In the genomic region with DNA sequence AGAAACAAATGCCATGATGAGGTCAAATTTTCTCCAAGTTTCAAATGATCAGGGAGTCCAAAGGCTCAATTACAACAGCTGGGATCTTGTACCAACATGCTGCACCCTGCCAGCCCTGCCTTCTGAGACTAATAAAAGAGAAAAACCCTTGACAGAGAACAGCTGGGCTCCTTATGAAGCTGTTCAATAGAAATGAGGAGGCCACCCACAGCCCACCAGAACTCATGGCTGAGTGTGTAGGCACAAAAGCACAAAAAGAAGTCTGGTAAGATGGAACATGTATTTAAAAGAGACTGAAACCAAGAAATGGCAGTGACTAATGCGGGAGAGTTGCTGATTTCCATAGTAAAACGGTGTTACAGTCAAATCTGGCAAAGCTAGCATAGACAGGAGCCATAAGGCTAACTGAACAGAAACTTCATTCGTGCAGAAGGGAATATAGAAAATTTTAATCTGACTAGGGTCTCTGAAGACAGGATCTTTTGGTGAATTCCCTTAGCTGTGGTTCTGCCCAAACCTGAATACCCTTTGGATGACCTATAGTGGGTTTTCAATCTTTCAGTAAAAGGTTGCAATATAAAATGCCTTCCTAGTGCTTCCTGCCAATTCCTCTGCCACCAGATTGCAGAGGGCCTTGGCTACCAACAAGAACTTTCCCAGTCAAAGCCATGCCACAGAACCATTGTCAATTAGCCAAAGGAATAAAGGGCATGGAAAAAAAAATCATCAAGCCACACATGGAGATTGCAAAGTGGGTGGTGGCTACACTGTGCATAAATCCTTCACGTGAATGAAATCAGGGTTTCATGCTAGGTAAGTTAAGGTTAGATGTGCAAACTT, we compare ENCODE assay signal across 8 mouse cellular contexts.
DNase-seq lines count a peak whose midpoint lies in the region; ATAC-seq lines count a peak whose summit lies in the region.

No protein-coding gene starts in this region.

- no peak overlapping the region for H3K4me2 ChIP-seq in forebrain, embryonic 13.5 days
- no peak overlapping the region for H3K4me2 ChIP-seq in hindbrain, embryonic 14.5 days (replicated peaks)

- no peaks in the 10 kb centered on the region for H3K9me3 ChIP-seq in forebrain, embryonic 13.5 days (replicated peaks)
- no peaks in the 10 kb centered on the region for H3K9me3 ChIP-seq in hindbrain, embryonic 14.5 days (ENCODE audit: control insufficient read depth, low read length)
- no peaks in the 10 kb centered on the region for H3K9me3 ChIP-seq in midbrain, embryonic 10.5 days (replicated peaks)

- peaks cover 22% of the 10 kb centered on the region for H3K4me1 ChIP-seq in forebrain, embryonic 13.5 days
- H3K4me1 ChIP-seq in hindbrain, embryonic 14.5 days (replicated peaks; ENCODE audit: control insufficient read depth, insufficient read depth, low read length): peaks cover 38% of the 10 kb centered on the region
- H3K4me1 ChIP-seq in midbrain, embryonic 10.5 days: peaks cover 38% of the 10 kb centered on the region

- H3K4me3 ChIP-seq in forebrain, embryonic 13.5 days: no peak overlapping the region
- no peak overlapping the region for H3K4me3 ChIP-seq in hindbrain, embryonic 14.5 days (replicated peaks; ENCODE audit: low read length)
- H3K4me3 ChIP-seq in midbrain, embryonic 10.5 days: no peak overlapping the region

- no peaks in the 10 kb centered on the region for H3K27me3 ChIP-seq in forebrain, embryonic 13.5 days
- no peaks in the 10 kb centered on the region for H3K27me3 ChIP-seq in hindbrain, embryonic 14.5 days (ENCODE audit: control insufficient read depth, insufficient read depth, low read length)
- H3K27me3 ChIP-seq in midbrain, embryonic 10.5 days (ENCODE audit: low read depth, poor library complexity, severe bottlenecking): no peaks in the 10 kb centered on the region

- ATAC-seq in forebrain, embryonic 13.5 days: peak; percentile 92
- peak; percentile 54; the same call in 1 of the 2 replicates for ATAC-seq in hindbrain, embryonic 14.5 days (ENCODE audit: low FRiP score)
- ATAC-seq in megakaryocyte-erythroid progenitor cell, adult 5-6 weeks (replicated peaks; ENCODE audit: low FRiP score, low TSS enrichment, poor library complexity, severe bottlenecking): no peak

- H3K9ac ChIP-seq in forebrain, embryonic 13.5 days: no peak overlapping the region
- no peak overlapping the region for H3K9ac ChIP-seq in hindbrain, embryonic 14.5 days

- H3K27ac ChIP-seq in forebrain, embryonic 13.5 days: peak overlapping the region; percentile 20; the same call in 1 of the 2 replicates
- H3K27ac ChIP-seq in hindbrain, embryonic 14.5 days: 0 out of 2 replicates have a peak overlapping the region, but pooled peaks have one; percentile 14
- H3K27ac ChIP-seq in midbrain, embryonic 10.5 days (replicated peaks): peak overlapping the region; percentile 55; the same call in 1 of the 2 replicates

- H3K36me3 ChIP-seq in forebrain, embryonic 13.5 days (ENCODE audit: poor library complexity, severe bottlenecking): no peaks in the 10 kb centered on the region
- no peaks in the 10 kb centered on the region for H3K36me3 ChIP-seq in hindbrain, embryonic 14.5 days (replicated peaks; ENCODE audit: control insufficient read depth, insufficient read depth)
- no peaks in the 10 kb centered on the region for H3K36me3 ChIP-seq in midbrain, embryonic 10.5 days

- peak; percentile 23 for DNase-seq in right cerebral cortex, postnatal 25 days
- no peak for DNase-seq in right cerebral cortex, postnatal 10 days (ENCODE audit: low spot score in 2 of 2)
- DNase-seq in hindbrain, embryonic 14.5 days (ENCODE audit: low spot score): no peak
- DNase-seq in layer of hippocampus, adult 9-11 months: peak; percentile 49
- DNase-seq in midbrain, embryonic 10.5 days (ENCODE audit: low spot score): peak; percentile 24
- no peak for DNase-seq in spleen, postnatal 14 days (ENCODE audit: low spot score in 2 of 2)

- WGBS in forebrain, embryonic 13.5 days: 26% methylated on average over 4 of the region's 4 CpGs
- 29% methylated on average over 4 of the region's 4 CpGs for WGBS in hindbrain, embryonic 14.5 days
- 61% methylated on average over 4 of the region's 4 CpGs for WGBS in midbrain, embryonic 10.5 days

Comparison
In these comparisons a context has a peak if more than half of its experiments do, and no peak if none do; other contexts are left out.
1. DNase-seq: peak in right cerebral cortex, postnatal 25 days (single experiment), layer of hippocampus, adult 9-11 months (single experiment) and midbrain, embryonic 10.5 days (single experiment); none in right cerebral cortex, postnatal 10 days (0 of 2), hindbrain, embryonic 14.5 days (single experiment) and spleen, postnatal 14 days (0 of 2).
2. Peak in every context shown above with its lines, with median percentiles within 50 percentile points of each other: H3K27ac ChIP-seq.